Mouse (Mus musculus): ENCODE measurements around the gene Il1r1. TPM values are rescaled to one million over a fixed set of nuclear protein-coding genes. Genes with fewer than 3 reads are reported as not detected.

Gene Il1r1
- polyA plus RNA-seq, 1 experiment, result 7.1 TPM

DNA sequence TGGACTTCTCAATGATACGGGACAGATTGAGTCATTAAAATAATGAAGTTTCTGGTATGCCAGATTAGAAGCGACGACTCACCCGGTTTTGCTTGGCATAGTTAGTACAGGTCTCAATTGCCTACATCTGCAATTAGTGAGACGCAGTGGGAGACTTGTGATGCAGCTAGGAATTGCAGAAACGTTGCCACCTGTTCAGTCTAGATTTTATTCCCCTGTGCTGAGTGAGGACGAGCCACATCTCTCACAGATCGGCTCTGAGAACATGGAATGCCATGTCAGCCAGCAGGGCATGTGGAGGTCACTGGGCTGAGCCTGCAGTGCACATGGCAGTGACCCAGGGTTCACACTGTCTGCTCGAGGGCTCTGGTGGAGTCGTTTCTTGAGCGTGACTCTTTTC is 137.9 kb downstream of the Il1r1 start:
- no peak for DNase-seq (ENCODE audit: low read depth)

Other genes with a start within 250 kb of the Il1r1 start
- gene Il1r2, start 151.0 kb upstream of the Il1r1 start, polyA plus RNA-seq (2012; rRNA removed), result 0.19 TPM in 1 of 2 replicates, not detected in the other
- 3.4 and 4.6 TPM in 2 replicates for gene Il1rl2, start 99.5 kb downstream of the Il1r1 start, polyA plus RNA-seq (2012; rRNA removed)
- gene Il1rl1, start 204.5 kb downstream of the Il1r1 start, polyA plus RNA-seq (2012; rRNA removed), result 0.93 and 1.3 TPM in 2 replicates
- gene Il18r1, start 240.5 kb downstream of the Il1r1 start, polyA plus RNA-seq (2012; rRNA removed), result 0.82 and 0.97 TPM in 2 replicates

All from gonadal fat pad, adult 2 months (tissue).